Mouse (Mus musculus) retina, embryonic 14.5 days (tissue): ENCODE data around the gene Sp9.

Source experiments
- DNase-seq: peaks from one replicate; pipeline ENCODE4 v3.0.0-alpha.2; 2015; ENCODE audit warnings: low spot score

The Sp9 gene

DNA sequence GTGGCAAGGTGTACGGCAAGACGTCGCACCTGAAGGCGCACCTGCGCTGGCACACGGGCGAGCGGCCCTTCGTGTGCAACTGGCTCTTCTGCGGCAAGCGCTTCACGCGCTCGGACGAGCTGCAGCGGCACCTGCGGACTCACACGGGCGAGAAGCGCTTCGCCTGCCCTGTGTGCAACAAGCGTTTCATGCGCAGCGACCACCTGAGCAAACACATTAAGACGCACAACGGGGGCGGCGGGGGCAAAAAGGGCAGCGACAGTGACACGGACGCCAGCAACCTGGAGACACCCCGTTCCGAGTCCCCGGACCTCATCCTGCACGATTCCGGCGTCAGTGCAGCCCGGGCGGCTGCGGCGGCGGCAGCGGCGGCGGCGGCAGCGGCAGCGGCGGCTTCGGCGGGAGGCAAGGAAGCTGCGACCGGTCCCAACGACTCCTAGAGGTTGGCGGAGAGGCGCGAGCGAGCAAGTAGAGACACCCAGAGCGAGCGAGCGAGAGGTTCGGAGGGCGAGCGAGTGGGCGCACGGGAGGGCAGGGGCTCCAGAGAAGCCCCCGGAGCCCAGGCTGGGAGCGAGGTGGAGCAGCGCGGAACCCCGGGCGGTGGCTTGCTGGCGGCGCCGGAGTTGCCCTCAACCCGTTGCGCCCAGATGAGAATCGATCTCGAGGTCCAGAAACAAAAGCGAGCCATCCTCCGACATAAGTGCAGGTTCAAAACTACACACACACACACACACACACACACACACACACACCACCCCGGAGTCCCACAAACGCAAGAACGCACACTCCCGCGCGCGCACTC is 2.6 kb downstream of the Sp9 start:
- DNase-seq: peak; percentile 66

GRCm38 (mm10) chr2:73275261-73276040 is 3.7 kb downstream of the Sp9 start:
- DNase-seq: peak; percentile 51

- no peak for DNase-seq
These were observed 4.4 kb downstream of the Sp9 start for GRCm38 (mm10) chr2:73276141-73276571.

DNA sequence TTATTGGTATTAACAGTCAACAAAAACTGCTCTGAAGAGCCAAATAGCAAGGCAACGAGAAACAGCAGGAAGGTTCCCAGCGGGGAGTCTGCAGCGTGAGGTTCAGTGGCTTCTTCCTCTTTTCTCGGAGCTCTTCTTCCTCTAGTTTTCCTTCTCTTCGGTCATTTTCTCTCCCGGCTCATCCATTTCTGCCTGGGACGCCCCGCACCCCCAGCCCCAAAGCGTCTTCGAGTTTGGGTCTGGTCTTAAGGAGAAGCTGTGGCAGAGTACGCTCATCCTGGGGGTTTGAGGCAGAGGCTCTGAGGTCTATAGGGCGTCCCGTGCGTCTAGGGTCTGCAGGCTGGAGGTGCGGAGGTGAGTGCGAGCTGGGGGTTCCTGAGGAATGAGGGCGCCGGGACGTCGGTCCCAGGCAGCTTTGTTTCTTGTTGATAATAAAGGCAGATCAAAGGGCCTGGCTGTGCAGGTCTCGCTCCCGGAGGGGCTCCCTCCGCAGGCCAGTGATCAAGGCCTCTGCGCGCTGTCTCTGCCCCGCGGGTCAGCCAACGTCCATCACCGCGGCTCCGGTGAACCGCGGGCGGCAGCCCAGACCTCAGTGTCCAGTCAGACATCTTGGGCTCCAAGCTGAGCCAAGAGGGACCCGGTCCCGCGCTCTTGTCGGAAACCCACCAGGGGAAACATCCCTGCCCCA is 5.4 kb downstream of the Sp9 start:
- peak; percentile 59 for DNase-seq

GRCm38 (mm10) chr2:73277709-73278075 is 6.0 kb downstream of the Sp9 start:
- DNase-seq: peak; percentile 39

GRCm38 (mm10) chr2:73278131-73278854 is 6.6 kb downstream of the Sp9 start:
- DNase-seq: peak; percentile 96

DNA sequence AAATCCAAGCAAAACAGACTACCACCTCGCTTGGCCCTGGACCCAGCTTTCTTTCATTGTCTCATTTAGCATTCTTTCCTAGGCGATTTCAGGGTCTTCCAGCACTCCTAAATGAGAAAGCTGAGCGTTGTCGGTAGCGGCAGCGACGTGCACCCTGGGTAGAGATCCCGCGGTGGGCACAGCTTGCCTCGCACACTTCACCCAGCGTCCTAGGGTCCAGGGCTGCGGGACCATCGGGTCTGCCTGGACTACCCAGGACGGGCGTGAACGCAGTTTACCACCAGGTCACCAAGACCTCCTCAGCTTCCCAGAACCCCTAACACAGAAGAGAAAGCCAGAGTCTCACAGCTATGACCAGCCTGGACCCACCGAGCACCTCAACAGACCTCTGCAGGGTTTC is 7.1 kb downstream of the Sp9 start:
- no peak for DNase-seq

DNA sequence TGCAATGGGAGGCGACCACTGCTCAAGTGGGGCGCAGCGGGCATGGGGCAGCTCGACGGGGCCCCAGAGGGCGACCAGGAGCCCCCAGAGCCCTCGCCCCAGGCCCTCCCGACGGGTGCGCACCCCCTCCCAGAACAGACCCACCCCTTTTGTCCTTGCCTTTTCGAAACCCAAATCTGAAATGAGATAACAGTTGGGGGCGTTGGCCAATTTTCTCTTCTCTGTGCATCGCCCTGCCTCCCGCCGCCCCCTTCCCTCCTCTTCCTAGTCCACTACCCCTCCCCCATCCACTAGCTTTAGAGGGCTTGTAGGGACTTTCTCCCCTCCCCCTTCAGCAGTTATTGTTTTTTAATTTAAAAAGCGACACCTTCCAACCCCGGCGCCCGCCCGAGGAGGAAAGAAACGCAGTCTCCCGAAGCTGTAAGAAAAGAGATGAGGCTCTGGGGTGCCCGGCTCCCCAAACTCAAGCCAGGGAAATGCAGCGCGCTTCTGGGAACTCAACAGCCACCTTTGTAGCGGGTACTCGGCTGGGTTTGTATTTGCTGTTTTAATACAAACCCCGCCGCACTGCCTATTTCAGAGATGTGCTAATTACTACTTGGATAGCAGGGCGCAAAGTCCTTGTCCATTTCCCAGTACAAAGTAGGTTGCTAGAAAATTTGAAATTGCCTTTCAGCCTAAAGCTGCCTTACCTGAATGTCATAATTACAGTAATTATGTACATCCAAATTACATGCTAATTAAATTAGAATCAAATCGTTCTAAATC is 7.7 kb downstream of the Sp9 start:
- DNase-seq: peak; percentile 33

- peak; percentile 37 for DNase-seq
These were observed 8.8 kb downstream of the Sp9 start for GRCm38 (mm10) chr2:73280356-73281047.

DNA sequence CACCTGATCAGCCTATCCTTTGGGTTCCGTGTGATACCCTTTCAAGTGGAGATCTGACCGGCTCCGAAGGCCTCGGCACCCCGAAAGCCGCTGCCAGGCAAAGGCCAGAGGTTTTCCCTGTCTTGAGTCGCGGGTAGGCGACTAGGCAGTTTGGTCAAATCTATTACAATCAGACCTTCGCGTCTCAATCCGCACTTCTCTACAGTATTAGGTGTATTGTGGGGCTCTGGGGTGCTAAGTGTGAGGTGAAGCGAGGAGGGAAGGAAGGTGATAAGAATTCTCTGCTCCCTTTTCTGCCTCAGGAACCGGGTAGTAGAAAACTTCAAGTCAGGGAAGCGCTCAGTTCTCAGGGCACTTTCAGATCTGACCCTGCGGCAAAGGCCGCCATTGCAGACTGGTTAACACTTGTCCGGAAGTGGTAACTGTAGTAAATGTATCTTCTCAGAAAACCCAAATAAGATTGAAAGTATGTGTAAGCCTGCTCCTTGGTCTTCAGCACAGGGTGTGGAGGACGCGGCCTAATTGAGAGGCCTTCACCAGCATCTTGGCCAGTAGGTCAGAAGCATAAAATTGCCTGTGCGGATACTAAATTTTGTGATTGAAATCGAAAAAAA is 9.4 kb downstream of the Sp9 start:
- DNase-seq: peak; percentile 35

DNA sequence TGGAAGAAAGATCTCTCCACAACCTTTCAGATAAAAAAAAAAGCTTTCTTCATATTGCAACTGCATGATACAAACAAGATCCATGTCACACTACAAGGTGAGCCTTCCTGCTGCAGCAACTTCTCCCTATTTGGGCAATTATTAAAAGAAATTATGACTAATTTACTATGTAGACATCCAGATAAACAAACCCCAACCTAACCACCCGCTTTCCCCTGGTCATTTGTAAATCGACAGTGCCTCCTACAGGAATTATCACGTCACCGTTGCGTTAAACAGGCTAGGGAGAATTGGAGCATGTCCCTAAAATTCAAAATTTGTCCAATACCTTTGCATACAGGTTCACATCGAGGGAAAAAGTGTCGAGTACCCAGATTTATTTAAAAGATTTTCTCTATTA is 10.0 kb downstream of the Sp9 start:
- peak; percentile 70 for DNase-seq

- DNase-seq: peak; percentile 76
These were observed 13.9 kb downstream of the Sp9 start for GRCm38 (mm10) chr2:73285630-73286029.

DNA sequence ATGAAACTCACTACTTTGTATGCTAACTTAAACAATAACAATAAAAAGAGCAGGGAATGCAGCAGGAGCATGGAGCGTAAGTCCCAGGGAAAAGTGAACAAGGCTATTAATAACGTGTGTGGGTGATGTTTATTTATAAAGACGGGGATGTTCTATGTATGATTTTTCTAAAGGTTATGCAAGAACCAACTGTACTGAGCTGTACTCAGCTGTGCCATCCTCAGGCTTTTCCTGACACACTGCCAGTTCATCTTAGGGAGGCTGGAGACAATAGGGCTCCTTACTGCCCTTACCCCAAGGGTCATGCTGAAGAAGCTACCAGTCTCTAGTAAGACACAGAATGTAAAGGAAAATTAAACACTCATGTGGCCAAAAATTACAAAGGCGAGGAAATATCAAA is 19.4 kb downstream of the Sp9 start:
- no peak for DNase-seq

GRCm38 (mm10) chr2:73295023-73295422 is 23.3 kb downstream of the Sp9 start:
- no peak for DNase-seq

GRCm38 (mm10) chr2:73298154-73298553 is 26.4 kb downstream of the Sp9 start:
- DNase-seq: no peak

- no peak for DNase-seq
These were observed 27.1 kb downstream of the Sp9 start for GRCm38 (mm10) chr2:73298841-73299240.

- DNase-seq: no peak
These were observed 30.3 kb downstream of the Sp9 start for GRCm38 (mm10) chr2:73301979-73302378.

GRCm38 (mm10) chr2:73302722-73303121 is 31.0 kb downstream of the Sp9 start:
- no peak for DNase-seq

DNA sequence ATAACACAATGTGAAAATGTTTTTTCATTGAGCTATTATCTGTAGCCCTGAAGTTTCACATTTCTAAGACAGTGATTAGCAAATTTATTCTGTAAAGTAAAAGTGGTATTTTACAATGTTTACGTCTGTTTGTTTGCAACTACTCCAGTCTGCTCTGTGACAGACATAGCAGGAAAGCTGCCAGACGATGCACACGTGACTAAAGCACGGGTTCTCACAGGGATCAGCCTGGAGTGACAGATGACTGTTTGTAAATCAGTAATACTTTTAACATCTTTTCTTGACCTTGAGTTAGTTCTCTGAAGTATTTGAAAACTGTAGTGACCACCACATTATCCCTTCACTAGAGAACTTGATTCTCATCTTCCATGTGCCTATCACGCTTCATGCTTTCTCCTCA is 32.8 kb downstream of the Sp9 start:
- no peak for DNase-seq

DNA sequence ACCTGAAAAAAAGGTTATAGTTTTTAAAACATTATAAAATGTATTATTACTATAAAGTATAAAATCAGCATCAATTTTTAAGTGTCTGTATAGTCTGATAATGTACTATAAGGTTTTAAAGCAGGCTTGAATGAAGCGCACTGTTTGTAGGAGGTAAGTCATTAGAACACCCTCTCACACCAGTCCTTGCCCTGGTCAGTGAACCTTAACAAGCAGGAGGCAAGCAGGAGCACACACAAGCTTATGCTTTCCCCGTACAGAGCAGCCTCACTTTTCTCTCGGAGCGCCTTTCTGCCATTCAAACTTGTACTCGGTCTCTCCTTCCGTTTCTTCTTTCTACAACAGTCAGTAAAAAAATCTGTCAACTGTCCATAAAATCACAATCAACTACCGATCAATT is 34.3 kb downstream of the Sp9 start:
- DNase-seq: no peak
